Mouse (Mus musculus): ENCODE data around the gene Fbxo7. TPM values are rescaled to one million over a fixed set of nuclear protein-coding genes. Genes with fewer than 3 reads are reported as not detected.

Fbxo7 gene
- total RNA-seq, 1 experiment from 2014 or later, result 12.6 TPM

- ATAC-seq (replicated peaks; ENCODE audit: insufficient number of reproducible peaks, low FRiP score, low TSS enrichment, poor library complexity, severe bottlenecking), result no peak
These were observed 9.0 kb downstream of the Fbxo7 start for GRCm38 (mm10) chr10:86030743-86031142.

- no peak for ATAC-seq (replicated peaks; ENCODE audit: insufficient number of reproducible peaks, low FRiP score, low TSS enrichment, poor library complexity, severe bottlenecking)
These were observed 10.7 kb downstream of the Fbxo7 start for GRCm38 (mm10) chr10:86032517-86032916.

GRCm38 (mm10) chr10:86034007-86034728, 12.4 kb downstream of the Fbxo7 start:
- no peak for ATAC-seq (replicated peaks; ENCODE audit: insufficient number of reproducible peaks, low FRiP score, low TSS enrichment, poor library complexity, severe bottlenecking)

- ATAC-seq (replicated peaks; ENCODE audit: insufficient number of reproducible peaks, low FRiP score, low TSS enrichment, poor library complexity, severe bottlenecking), result no peak
These were observed 21.9 kb downstream of the Fbxo7 start for GRCm38 (mm10) chr10:86043651-86044050.

GRCm38 (mm10) chr10:86044066-86044465, 22.3 kb downstream of the Fbxo7 start:
- ATAC-seq (replicated peaks; ENCODE audit: insufficient number of reproducible peaks, low FRiP score, low TSS enrichment, poor library complexity, severe bottlenecking), result no peak

- no peak for ATAC-seq (replicated peaks; ENCODE audit: insufficient number of reproducible peaks, low FRiP score, low TSS enrichment, poor library complexity, severe bottlenecking)
These were observed 24.6 kb downstream of the Fbxo7 start for GRCm38 (mm10) chr10:86046371-86046770.

- no peak for ATAC-seq (replicated peaks; ENCODE audit: insufficient number of reproducible peaks, low FRiP score, low TSS enrichment, poor library complexity, severe bottlenecking)
These were observed 26.0 kb downstream of the Fbxo7 start for GRCm38 (mm10) chr10:86047786-86048185.

GRCm38 (mm10) chr10:86050522-86050921, 28.8 kb downstream of the Fbxo7 start:
- ATAC-seq (replicated peaks; ENCODE audit: insufficient number of reproducible peaks, low FRiP score, low TSS enrichment, poor library complexity, severe bottlenecking), result no peak

GRCm38 (mm10) chr10:86052818-86053522, 31.2 kb downstream of the Fbxo7 start:
- no peak for ATAC-seq (replicated peaks; ENCODE audit: insufficient number of reproducible peaks, low FRiP score, low TSS enrichment, poor library complexity, severe bottlenecking)

- no peak for ATAC-seq (replicated peaks; ENCODE audit: insufficient number of reproducible peaks, low FRiP score, low TSS enrichment, poor library complexity, severe bottlenecking)
These were observed 34.6 kb downstream of the Fbxo7 start for GRCm38 (mm10) chr10:86056297-86056903.

- no peak for ATAC-seq (replicated peaks; ENCODE audit: insufficient number of reproducible peaks, low FRiP score, low TSS enrichment, poor library complexity, severe bottlenecking)
These were observed 35.5 kb downstream of the Fbxo7 start for GRCm38 (mm10) chr10:86057286-86057685.

GRCm38 (mm10) chr10:86057712-86058111, 35.9 kb downstream of the Fbxo7 start:
- ATAC-seq (replicated peaks; ENCODE audit: insufficient number of reproducible peaks, low FRiP score, low TSS enrichment, poor library complexity, severe bottlenecking), result no peak

- no peak for ATAC-seq (replicated peaks; ENCODE audit: insufficient number of reproducible peaks, low FRiP score, low TSS enrichment, poor library complexity, severe bottlenecking)
These were observed 38.5 kb downstream of the Fbxo7 start for GRCm38 (mm10) chr10:86060267-86060666.

GRCm38 (mm10) chr10:86062261-86063017, 40.7 kb downstream of the Fbxo7 start:
- ATAC-seq (replicated peaks; ENCODE audit: insufficient number of reproducible peaks, low FRiP score, low TSS enrichment, poor library complexity, severe bottlenecking), result no peak

- no peak for ATAC-seq (replicated peaks; ENCODE audit: insufficient number of reproducible peaks, low FRiP score, low TSS enrichment, poor library complexity, severe bottlenecking)
These were observed 41.2 kb downstream of the Fbxo7 start for GRCm38 (mm10) chr10:86063018-86063384.

- ATAC-seq (replicated peaks; ENCODE audit: insufficient number of reproducible peaks, low FRiP score, low TSS enrichment, poor library complexity, severe bottlenecking), result no peak; the same call in 1 of the 2 replicates
These were observed 43.2 kb downstream of the Fbxo7 start for GRCm38 (mm10) chr10:86064937-86065336.

- no peak for ATAC-seq (replicated peaks; ENCODE audit: insufficient number of reproducible peaks, low FRiP score, low TSS enrichment, poor library complexity, severe bottlenecking)
These were observed 43.9 kb downstream of the Fbxo7 start for GRCm38 (mm10) chr10:86065661-86066060.

GRCm38 (mm10) chr10:86066651-86067050, 44.9 kb downstream of the Fbxo7 start:
- no peak for ATAC-seq (replicated peaks; ENCODE audit: insufficient number of reproducible peaks, low FRiP score, low TSS enrichment, poor library complexity, severe bottlenecking)

- no peak for ATAC-seq (replicated peaks; ENCODE audit: insufficient number of reproducible peaks, low FRiP score, low TSS enrichment, poor library complexity, severe bottlenecking)
These were observed 46.1 kb downstream of the Fbxo7 start for GRCm38 (mm10) chr10:86067911-86068310.
